Mouse (Mus musculus) forebrain, embryonic 12.5 days (tissue): ENCODE measurements around the gene Cldn13. TPM values are rescaled to one million over a fixed set of nuclear protein-coding genes. Genes with fewer than 3 reads are reported as not detected.
A peak's percentile ranks its signal among the peaks of the same experiment; 100 is the strongest.

Experiments used
- ATAC-seq: fragments of 200-750 bp; cut with Nextera tagmentation; 2 replicates; pipeline ENCODE4 v1.8.0; 2017; ENCODE audit warnings: moderate TSS enrichment; ENCODE audit not compliant: low FRiP score
- H3K27ac ChIP-seq: fragments of 300-500 bp; sonication (generic); 2 replicates; pipeline ENCODE4 v1.5.1; 2016; ENCODE audit warnings: mild to moderate bottlenecking
- H3K27me3 ChIP-seq: fragments of 300-500 bp; sonication (generic); 2 replicates; pipeline ENCODE4 v1.6.1; 2016; ENCODE audit warnings: mild to moderate bottlenecking
- H3K36me3 ChIP-seq: fragments of 300-500 bp; sonication (generic); replicated peaks from 2 replicates; pipeline ENCODE4 v1.6.1; 2016; ENCODE audit warnings: mild to moderate bottlenecking
- H3K4me1 ChIP-seq: fragments of 300-500 bp; sonication (generic); 2 replicates; pipeline ENCODE4 v1.6.1; 2016
- H3K4me2 ChIP-seq: fragments of 300-500 bp; sonication (generic); 2 replicates; pipeline ENCODE4 v1.6.1; 2016; ENCODE audit warnings: mild to moderate bottlenecking, moderate library complexity
- H3K4me3 ChIP-seq: fragments of 300-500 bp; sonication (generic); replicated peaks from 2 replicates; pipeline ENCODE4 v1.5.1; 2016; ENCODE audit warnings: mild to moderate bottlenecking
- H3K9ac ChIP-seq: fragments of 300-500 bp; sonication (generic); 2 replicates; pipeline ENCODE4 v1.6.1; 2016; ENCODE audit warnings: mild to moderate bottlenecking
- H3K9me3 ChIP-seq: fragments of 300-500 bp; sonication (generic); 2 replicates; pipeline ENCODE4 v1.6.1; 2016
- WGBS: fragments of 180-500 bp; shearing (Covaris S2); methylation state at CpG from one replicate; pipeline ENCODE4 v1.1.7; 2016; 5-methylcytosine and 5-hydroxymethylcytosine counted together
- polyA plus RNA-seq: library from polyadenylated mRNA; unstranded; fragments of >200 nt; fragmentation: Nextera tagmentation; extraction: Ambion mirVana; gene quantifications from 2 replicates; pipeline ENCODE4 v1.2.1, GENCODE M21; 2016

The Cldn13 gene
- polyA plus RNA-seq, 1 experiment from 2014 or later = 2.0 TPM

- H3K4me3 ChIP-seq = peak within 1 kb of the TSS; percentile 69
- peaks cover 6% of the 10 kb centered on the region for H3K4me1 ChIP-seq
- H3K9ac ChIP-seq = peak within 1 kb of the TSS; percentile 72
- 0 out of 2 replicates have a peak, but pooled peaks cover 7% of the 10 kb centered on the region for H3K27me3 ChIP-seq
- under 1% methylated on average over 41 of the region's 41 CpGs for WGBS
- H3K4me2 ChIP-seq = peak within 1 kb of the TSS; percentile 81
- peak; percentile 98 for ATAC-seq
- H3K27ac ChIP-seq = peak within 1 kb of the TSS; percentile 50; the same call in 1 of the 2 replicates
- H3K36me3 ChIP-seq = no peaks in the 10 kb centered on the region
- H3K9me3 ChIP-seq = no peaks in the 10 kb centered on the region
Observed at GRCm38 (mm10) chr5:134932179-134932902, 17.0 kb upstream of the Cldn13 start, which contains the start of gene Mettl27. Gene Mettl27, plus strand, starts transcription at chr5:134932368.

GRCm38 (mm10) chr5:134929988-134930387, 14.7 kb upstream of the Cldn13 start:
- ATAC-seq = no peak

DNA sequence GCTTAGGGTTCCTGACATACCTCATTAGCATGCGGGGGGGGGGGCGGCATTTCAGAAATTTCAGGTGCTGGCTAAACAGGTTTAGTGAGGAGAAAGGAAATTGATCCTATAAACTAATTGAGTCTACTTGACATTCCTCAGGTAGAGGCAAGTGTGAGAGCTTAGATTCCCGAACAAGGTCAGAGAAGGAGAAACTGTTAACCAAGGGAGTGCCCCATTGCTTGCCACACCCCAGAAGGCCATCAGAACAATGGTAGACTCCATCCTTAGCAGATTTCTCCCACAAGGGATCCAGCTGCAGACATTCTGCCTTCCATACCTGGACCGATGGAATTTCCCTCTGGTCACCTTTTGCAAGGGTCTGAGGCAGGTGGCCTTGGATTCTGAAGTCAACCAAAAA, 11.4 kb upstream of the Cldn13 start:
- WGBS = 82% methylated on average over 4 of the region's 4 CpGs
- no peak overlapping the region for H3K4me2 ChIP-seq
- no peak overlapping the region for H3K27ac ChIP-seq
- H3K27me3 ChIP-seq = 0 out of 2 replicates have a peak, but pooled peaks cover 7% of the 10 kb centered on the region
- H3K36me3 ChIP-seq = no peaks in the 10 kb centered on the region
- H3K9ac ChIP-seq = no peak overlapping the region
- no peak for ATAC-seq
- no peaks in the 10 kb centered on the region for H3K9me3 ChIP-seq
- H3K4me3 ChIP-seq = no peak overlapping the region
- no peaks in the 10 kb centered on the region for H3K4me1 ChIP-seq

More at GRCm38 (mm10) chr5:134929988-134930387, 14.7 kb upstream of the Cldn13 start:
- Histone ChIP-seq H3K27me3 (0 out of 2 replicates have a peak, but pooled peaks cover 7% of the 10 kb centered on the region), H3K9ac (no peak overlapping the region), H3K4me3 (no peak overlapping the region), H3K36me3 (no peaks in the 10 kb centered on the region), H3K4me1 (peaks cover 6% of the 10 kb centered on the region), H3K4me2 (no peak overlapping the region), H3K9me3 (no peaks in the 10 kb centered on the region), H3K27ac (no peak overlapping the region)
- WGBS = 91% methylated on average over 2 of the region's 2 CpGs

GRCm38 (mm10) chr5:134923141-134923540, 7.8 kb upstream of the Cldn13 start:
- Histone ChIP-seq H3K36me3 (no peaks in the 10 kb centered on the region), H3K4me3 (no peak overlapping the region), H3K9me3 (no peaks in the 10 kb centered on the region), H3K27me3 (no peaks in the 10 kb centered on the region), H3K4me2 (no peak overlapping the region), H3K4me1 (no peaks in the 10 kb centered on the region), H3K9ac (no peak overlapping the region), H3K27ac (no peak overlapping the region)
- 74% methylated on average over 6 of the region's 6 CpGs for WGBS
- ATAC-seq = no peak

DNA sequence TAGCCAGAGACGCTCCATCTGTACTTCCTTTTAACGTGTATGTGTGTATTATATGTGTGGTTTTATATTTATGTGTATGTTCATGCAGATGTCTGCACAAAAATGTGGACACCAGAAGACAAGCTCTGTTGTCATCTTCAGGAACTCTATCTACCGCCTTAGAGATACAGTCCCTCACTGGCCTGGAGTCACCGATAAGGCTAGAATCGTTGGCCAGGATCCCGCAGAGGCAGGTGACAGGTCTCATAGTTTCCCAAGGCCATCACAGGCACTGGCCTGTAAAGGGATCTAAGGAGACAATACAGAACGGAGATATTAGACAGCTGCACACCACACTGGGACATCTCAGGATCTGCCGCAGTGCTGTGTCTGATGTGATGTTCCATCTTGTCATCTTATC, 5.8 kb upstream of the Cldn13 start:
- Histone ChIP-seq H3K4me1 (no peaks in the 10 kb centered on the region), H3K9me3 (no peaks in the 10 kb centered on the region), H3K4me2 (no peak overlapping the region), H3K27me3 (no peaks in the 10 kb centered on the region), H3K36me3 (no peaks in the 10 kb centered on the region), H3K4me3 (no peak overlapping the region), H3K9ac (no peak overlapping the region), H3K27ac (no peak overlapping the region)
- 88% methylated on average over 8 of the region's 8 CpGs for WGBS
- ATAC-seq = no peak

- Histone ChIP-seq H3K36me3 (no peaks in the 10 kb centered on the region), H3K9ac (no peak overlapping the region), H3K9me3 (no peaks in the 10 kb centered on the region), H3K4me1 (no peaks in the 10 kb centered on the region), H3K27me3 (no peaks in the 10 kb centered on the region), H3K4me3 (no peak overlapping the region), H3K4me2 (no peak overlapping the region), H3K27ac (no peak overlapping the region)
- ATAC-seq = no peak
- WGBS = 71% methylated on average over 6 of the region's 6 CpGs
Observed at GRCm38 (mm10) chr5:134920106-134920687, 4.9 kb upstream of the Cldn13 start.

DNA sequence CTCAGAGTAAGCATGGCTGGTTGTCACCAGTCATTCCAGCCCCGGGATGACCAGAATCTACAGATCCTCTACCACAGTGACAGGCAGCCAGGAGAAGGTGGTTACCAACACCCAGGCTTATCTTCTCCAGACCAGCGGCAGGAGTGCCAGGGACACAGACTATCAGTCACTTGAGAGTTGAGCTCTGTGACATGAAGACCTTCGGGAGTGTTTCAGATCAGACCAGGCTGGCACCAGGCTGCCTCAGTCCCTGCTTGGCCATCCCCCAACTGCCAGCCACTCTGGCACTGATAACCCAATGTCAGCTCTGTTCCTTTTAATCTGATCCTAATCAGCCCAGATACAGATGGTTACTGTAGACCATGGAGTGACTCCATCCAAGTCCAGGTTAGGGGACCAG, 3.8 kb upstream of the Cldn13 start:
- ATAC-seq = no peak
- no peaks in the 10 kb centered on the region for H3K4me1 ChIP-seq
- WGBS = 96% methylated on average over 3 of the region's 3 CpGs

GRCm38 (mm10) chr5:134918071-134918832, 2.9 kb upstream of the Cldn13 start:
- WGBS = 50% methylated on average over 16 of the region's 16 CpGs
- H3K9me3 ChIP-seq = no peaks in the 10 kb centered on the region
- no peaks in the 10 kb centered on the region for H3K27me3 ChIP-seq
- H3K27ac ChIP-seq = no peak overlapping the region
- no peak overlapping the region for H3K4me3 ChIP-seq
- no peak overlapping the region for H3K4me2 ChIP-seq
- H3K36me3 ChIP-seq = no peaks in the 10 kb centered on the region
- ATAC-seq = no peak
- no peaks in the 10 kb centered on the region for H3K4me1 ChIP-seq
- H3K9ac ChIP-seq = no peak overlapping the region

More for the DNA sequence above, 3.8 kb upstream of the Cldn13 start:
- Histone ChIP-seq H3K4me3 (no peak overlapping the region), H3K4me2 (no peak overlapping the region), H3K9me3 (no peaks in the 10 kb centered on the region), H3K27ac (no peak overlapping the region), H3K36me3 (no peaks in the 10 kb centered on the region), H3K27me3 (no peaks in the 10 kb centered on the region), H3K9ac (no peak overlapping the region)

DNA sequence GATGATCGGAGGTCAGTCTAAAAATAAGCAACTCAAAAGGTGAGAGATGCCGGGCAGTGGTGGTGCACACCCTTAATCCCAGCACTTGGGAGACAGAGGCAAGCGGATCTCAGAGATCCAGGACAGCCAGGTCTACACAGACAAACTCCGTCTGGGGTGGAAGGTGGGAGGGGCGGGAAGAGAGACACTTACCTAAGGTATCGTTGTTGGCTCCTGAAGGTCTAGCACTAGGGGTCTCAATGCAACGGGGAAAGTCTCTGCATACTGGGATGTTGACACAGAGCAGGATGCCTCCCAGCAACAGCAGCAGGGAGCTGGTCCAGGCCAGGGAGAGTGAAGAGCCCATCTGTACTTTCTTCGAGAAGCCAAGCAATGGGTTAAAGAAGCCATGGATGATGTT, 816 bp downstream of the Cldn13 start:
- no peaks in the 10 kb centered on the region for H3K9me3 ChIP-seq
- H3K4me2 ChIP-seq = no peak overlapping the region
- no peaks in the 10 kb centered on the region for H3K36me3 ChIP-seq
- H3K27ac ChIP-seq = no peak overlapping the region
- 88% methylated on average over 8 of the region's 8 CpGs for WGBS
- H3K4me1 ChIP-seq = no peaks in the 10 kb centered on the region
- no peak for ATAC-seq
- 0 out of 2 replicates have a peak, but pooled peaks cover 3% of the 10 kb centered on the region for H3K27me3 ChIP-seq
- H3K4me3 ChIP-seq = no peak overlapping the region
- no peak overlapping the region for H3K9ac ChIP-seq

- no peak overlapping the region for H3K4me3 ChIP-seq
- no peaks in the 10 kb centered on the region for H3K4me1 ChIP-seq
- no peak overlapping the region for H3K27ac ChIP-seq
- no peak for ATAC-seq
- no peaks in the 10 kb centered on the region for H3K36me3 ChIP-seq
- H3K9ac ChIP-seq = no peak overlapping the region
- no peaks in the 10 kb centered on the region for H3K9me3 ChIP-seq
- H3K27me3 ChIP-seq = 0 out of 2 replicates have a peak, but pooled peaks cover 3% of the 10 kb centered on the region
- WGBS = 91% methylated on average over 4 of the region's 4 CpGs
- no peak overlapping the region for H3K4me2 ChIP-seq
Observed at GRCm38 (mm10) chr5:134913753-134914152, 1.6 kb downstream of the Cldn13 start.

GRCm38 (mm10) chr5:134913352-134913751, 2.0 kb downstream of the Cldn13 start:
- Histone ChIP-seq H3K27ac (no peak overlapping the region), H3K36me3 (no peaks in the 10 kb centered on the region), H3K9ac (no peak overlapping the region), H3K9me3 (no peaks in the 10 kb centered on the region), H3K4me1 (no peaks in the 10 kb centered on the region), H3K4me2 (no peak overlapping the region), H3K27me3 (0 out of 2 replicates have a peak, but pooled peaks cover 3% of the 10 kb centered on the region), H3K4me3 (no peak overlapping the region)
- no peak for ATAC-seq
- WGBS = 80% methylated on average over 3 of the region's 3 CpGs

GRCm38 (mm10) chr5:134911901-134912300, 3.4 kb downstream of the Cldn13 start:
- no peak overlapping the region for H3K4me2 ChIP-seq
- no peak overlapping the region for H3K4me3 ChIP-seq
- H3K27me3 ChIP-seq = 0 out of 2 replicates have a peak, but pooled peaks cover 3% of the 10 kb centered on the region
- no peak overlapping the region for H3K9ac ChIP-seq
- no peak overlapping the region for H3K27ac ChIP-seq
- 91% methylated on average over 2 of the region's 2 CpGs for WGBS
- no peaks in the 10 kb centered on the region for H3K9me3 ChIP-seq
- H3K36me3 ChIP-seq = no peaks in the 10 kb centered on the region
- no peak for ATAC-seq
- 0 out of 2 replicates have a peak, but pooled peaks cover 2% of the 10 kb centered on the region for H3K4me1 ChIP-seq
